Mouse (Mus musculus): Measurements from ENCODE around the gene Bloc1s6. TPM values are rescaled to one million over a fixed set of nuclear protein-coding genes. Genes with fewer than 3 reads are reported as not detected.
A peak's percentile ranks its signal among the peaks of the same experiment; 100 is the strongest.

The Bloc1s6 gene
- total RNA-seq (2015) (15.5 and 18.9 TPM in 2 replicates), total RNA-seq (2017) (18.8 and 28.1 TPM in 2 replicates)

DNA sequence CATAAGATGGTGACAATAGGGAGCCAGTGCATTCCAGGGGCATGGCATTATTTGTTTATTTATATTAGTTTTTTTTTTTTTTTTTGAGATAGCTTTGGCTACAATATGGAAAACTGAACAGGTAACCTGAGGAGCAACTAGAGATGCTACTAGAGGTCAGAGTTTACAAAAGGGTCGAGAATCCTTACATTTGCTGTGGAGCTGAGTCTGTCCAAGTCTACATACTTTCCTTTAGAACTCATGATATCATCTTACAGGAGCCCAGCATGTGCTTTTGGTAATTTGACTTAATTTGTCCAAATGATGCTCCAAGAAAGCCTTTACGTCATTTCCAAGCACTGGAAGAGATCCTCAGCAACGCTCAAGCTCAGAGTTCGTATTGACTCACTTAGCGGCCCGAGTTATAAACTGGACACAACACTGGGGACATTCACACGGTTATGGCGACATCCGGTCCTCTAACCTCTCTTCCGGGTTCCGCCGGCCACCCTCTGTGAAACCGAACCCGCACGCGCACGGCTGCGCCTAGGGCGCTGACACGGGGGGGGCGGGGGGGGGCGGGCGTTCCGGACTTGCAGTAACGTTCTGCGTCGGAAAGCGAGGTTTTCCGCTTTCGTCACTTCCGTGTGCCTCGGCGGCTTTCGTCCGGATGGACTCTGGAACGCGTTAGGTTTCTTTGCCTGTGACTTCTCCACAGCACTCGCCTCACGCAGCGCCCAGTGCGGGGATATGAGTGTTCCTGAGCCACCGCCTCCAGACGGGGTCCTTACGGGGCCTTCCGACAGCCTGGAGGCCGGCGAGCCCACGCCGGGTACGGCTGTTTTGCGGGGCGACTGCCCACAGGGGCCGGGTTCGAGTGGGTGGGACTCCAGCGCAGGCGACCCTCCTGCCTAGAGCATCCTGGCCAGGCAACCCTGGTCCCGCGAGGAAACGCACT, at the start of gene Bloc1s6:
Gene Bloc1s6 (plus strand): TSS at position 610 of the 937 bp plus-strand sequence.
- ATAC-seq (replicated peaks; ENCODE audit: poor library complexity): peak; percentile 94

DNA sequence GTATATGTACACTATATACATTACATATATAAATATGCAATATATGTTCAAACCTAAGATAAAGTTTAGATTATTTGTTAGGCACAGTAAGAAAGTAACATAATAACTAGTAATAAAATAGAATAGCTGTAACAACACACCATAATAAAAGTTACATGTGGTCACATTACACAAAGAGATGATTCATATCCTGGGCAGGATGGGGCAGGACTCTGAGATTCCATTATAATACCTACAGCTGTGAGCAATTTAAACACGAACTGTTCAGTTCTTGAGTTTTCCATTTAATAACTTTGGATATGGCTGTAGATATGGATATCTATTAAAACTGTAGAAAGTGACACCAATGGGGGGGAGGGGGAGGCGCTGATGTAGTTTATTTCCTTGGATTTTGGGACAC, 40.8 kb upstream of the Bloc1s6 start:
- ATAC-seq (replicated peaks; ENCODE audit: poor library complexity): no peak

GRCm38 (mm10) chr2:122701012-122701411, 37.3 kb upstream of the Bloc1s6 start:
- ATAC-seq (replicated peaks; ENCODE audit: poor library complexity): no peak

- ATAC-seq (replicated peaks; ENCODE audit: poor library complexity): peak; percentile 16
Measured at GRCm38 (mm10) chr2:122701871-122702180, 36.5 kb upstream of the Bloc1s6 start.

GRCm38 (mm10) chr2:122702181-122703036, 35.9 kb upstream of the Bloc1s6 start, which contains the start of gene Slc30a4:
TSS of gene Slc30a4 (minus strand) at chr2:122702663.
- ATAC-seq (replicated peaks; ENCODE audit: poor library complexity): peak; percentile 53

DNA sequence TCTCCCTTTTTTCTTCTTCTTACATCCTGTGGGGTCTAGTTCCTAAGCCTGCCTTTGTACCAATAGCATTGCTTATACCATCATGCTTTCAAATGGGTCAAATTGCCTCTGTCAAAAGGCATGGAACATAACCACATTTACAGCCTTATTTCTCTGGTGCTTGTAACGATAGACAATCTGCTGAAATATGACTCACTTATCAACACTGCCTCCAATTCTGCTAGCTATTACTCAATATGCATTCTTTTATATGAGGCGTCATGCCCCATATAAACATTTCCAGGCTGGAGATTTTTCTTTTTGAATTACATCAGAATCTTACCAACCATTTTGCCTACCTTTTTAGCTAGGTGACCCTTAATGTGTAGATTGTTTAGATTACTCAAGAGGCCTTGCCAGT, 33.7 kb upstream of the Bloc1s6 start:
- no peak for ATAC-seq (replicated peaks; ENCODE audit: poor library complexity)

GRCm38 (mm10) chr2:122708080-122708479, 30.2 kb upstream of the Bloc1s6 start:
- no peak for ATAC-seq (replicated peaks; ENCODE audit: poor library complexity)

- ATAC-seq (replicated peaks; ENCODE audit: poor library complexity): no peak
Measured at GRCm38 (mm10) chr2:122709156-122709555, 29.1 kb upstream of the Bloc1s6 start.

- ATAC-seq (replicated peaks; ENCODE audit: poor library complexity): peak; percentile 86
Measured at GRCm38 (mm10) chr2:122711911-122712310, 26.4 kb upstream of the Bloc1s6 start.

- ATAC-seq (replicated peaks; ENCODE audit: poor library complexity): peak; percentile 48; the same call in 1 of the 2 replicates
Measured at GRCm38 (mm10) chr2:122712848-122713247, 25.5 kb upstream of the Bloc1s6 start.

GRCm38 (mm10) chr2:122715148-122715692, 23.1 kb upstream of the Bloc1s6 start:
- no peak for ATAC-seq (replicated peaks; ENCODE audit: poor library complexity)

DNA sequence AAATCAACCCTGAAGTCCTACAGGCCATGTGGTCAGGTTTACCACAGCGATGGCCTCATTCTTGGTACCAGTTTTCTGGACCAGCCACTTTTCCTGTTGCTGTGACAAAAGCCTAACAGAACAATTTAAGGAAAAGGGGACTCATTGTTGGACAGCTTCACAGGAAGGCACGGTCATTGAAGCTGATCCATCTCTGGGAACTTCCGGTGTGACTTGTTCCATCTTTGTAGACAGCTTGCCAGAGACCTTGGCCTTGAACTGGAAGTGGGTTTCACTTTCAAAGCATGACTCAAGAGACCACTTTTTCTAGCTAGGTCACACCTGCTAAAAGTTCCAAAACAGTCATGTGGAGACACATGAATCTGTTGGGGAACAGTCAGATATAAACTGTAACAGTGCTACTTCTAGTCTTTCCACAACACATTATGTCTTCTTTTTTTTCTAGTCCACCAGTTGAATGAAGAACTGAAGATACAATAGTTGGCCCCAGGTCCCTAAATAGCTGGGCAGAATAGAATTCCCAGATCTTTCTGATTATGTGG, 21.9 kb upstream of the Bloc1s6 start:
- ATAC-seq (replicated peaks; ENCODE audit: poor library complexity): no peak

- ATAC-seq (replicated peaks; ENCODE audit: poor library complexity): no peak
Measured at GRCm38 (mm10) chr2:122719232-122719631, 19.1 kb upstream of the Bloc1s6 start.

GRCm38 (mm10) chr2:122720564-122720963, 17.7 kb upstream of the Bloc1s6 start:
- peak; percentile 44 for ATAC-seq (replicated peaks; ENCODE audit: poor library complexity)

- peak; percentile 73 for ATAC-seq (replicated peaks; ENCODE audit: poor library complexity)
Measured at GRCm38 (mm10) chr2:122725604-122726003, 12.7 kb upstream of the Bloc1s6 start.

DNA sequence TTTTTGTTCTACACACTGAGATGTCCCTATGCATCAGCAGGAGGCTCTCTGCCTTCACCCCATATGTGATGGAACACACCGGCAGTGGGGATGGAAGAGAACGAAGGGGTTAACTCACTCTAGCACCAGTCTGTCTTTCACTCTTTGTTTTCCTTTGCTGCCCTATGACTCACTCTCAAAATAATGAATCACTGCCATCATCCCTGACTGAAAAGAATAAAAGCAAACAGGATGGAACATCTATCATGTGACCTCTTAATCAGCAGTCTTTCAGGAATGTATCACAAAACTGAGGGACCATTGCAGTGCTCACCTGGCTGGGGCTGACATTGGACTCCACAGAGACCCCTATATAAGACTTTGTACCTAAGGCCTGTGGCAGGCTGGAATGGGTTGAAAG, 6.8 kb upstream of the Bloc1s6 start:
- ATAC-seq (replicated peaks; ENCODE audit: poor library complexity): no peak

DNA sequence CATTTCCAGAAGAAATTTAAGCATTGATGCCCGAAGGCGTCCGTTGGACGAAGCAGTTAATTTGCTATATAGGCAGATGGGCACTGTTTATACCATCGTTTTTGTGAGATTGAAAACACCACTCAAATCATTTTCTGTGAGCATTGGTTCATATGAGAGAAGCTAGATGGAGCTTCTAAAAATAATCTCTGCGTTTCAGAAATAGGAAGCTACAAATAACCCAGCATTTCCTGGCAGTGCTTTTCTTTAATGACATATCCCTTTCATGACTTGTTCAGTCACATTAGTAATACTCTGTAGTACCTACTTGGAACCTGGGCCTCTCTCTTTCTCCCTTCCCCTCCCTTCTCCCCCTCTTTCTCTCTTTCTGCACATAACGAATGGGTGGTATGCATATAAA, 720 bp downstream of the Bloc1s6 start:
- no peak; the same call in 1 of the 2 replicates for ATAC-seq (replicated peaks; ENCODE audit: poor library complexity)

DNA sequence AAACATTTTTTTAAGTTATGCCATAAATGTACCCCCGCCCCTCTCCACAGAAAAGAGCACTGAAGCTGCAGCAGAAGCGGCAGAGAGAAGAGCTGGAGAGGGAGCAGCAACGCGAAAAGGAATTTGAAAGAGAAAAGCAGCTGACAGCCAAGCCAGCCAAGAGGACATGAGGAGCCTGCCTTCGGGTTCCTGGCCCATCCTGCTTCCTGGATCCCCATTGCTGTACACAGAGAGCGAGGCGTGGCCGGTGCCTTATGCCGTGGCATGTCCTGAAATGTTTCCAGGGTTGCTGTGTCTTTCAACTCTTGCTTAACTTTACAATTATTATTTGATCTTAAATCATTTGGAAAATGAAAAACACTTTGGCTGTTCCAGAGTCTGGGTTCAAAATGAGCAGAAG, 8.2 kb downstream of the Bloc1s6 start:
- no peak for ATAC-seq (replicated peaks; ENCODE audit: poor library complexity)

GRCm38 (mm10) chr2:122753739-122754343, 15.5 kb downstream of the Bloc1s6 start:
- peak; percentile 99 for ATAC-seq (replicated peaks; ENCODE audit: poor library complexity)

DNA sequence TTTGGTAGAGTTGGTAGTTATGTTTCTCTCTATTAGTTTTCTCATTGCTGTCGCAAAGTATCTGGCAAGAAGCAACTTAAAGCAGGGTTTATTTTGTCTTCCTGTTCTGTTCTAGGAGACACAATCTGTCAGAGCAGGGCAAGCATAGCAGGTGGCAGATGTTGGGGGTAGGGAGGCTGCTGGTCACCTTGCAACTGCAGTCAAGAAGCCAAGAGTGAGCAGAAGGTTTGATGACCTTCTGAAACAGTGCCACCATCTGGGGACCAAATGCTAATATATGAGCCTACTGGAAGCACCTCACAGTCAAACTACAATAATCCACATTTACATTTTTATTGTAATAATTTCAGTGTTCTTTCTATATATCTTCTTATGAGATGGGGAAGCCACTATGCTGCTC, 21.5 kb downstream of the Bloc1s6 start:
- no peak for ATAC-seq (replicated peaks; ENCODE audit: poor library complexity)

GRCm38 (mm10) chr2:122762991-122763390, 24.7 kb downstream of the Bloc1s6 start:
- 0 out of 2 replicates have a peak, but pooled peaks have one; percentile 9 for ATAC-seq (replicated peaks; ENCODE audit: poor library complexity)
